Mouse (Mus musculus) spleen, embryonic (tissue): Measurements from ENCODE around the gene Mga.

Experiments
- CTCF ChIA-PET: fragments of 350-600 bp; sonication (Branson Sonifier 250); formaldehyde crosslinking; loops from one replicate; lab custom pipeline; 2022; lab: Charles Lee

Gene Mga

DNA sequence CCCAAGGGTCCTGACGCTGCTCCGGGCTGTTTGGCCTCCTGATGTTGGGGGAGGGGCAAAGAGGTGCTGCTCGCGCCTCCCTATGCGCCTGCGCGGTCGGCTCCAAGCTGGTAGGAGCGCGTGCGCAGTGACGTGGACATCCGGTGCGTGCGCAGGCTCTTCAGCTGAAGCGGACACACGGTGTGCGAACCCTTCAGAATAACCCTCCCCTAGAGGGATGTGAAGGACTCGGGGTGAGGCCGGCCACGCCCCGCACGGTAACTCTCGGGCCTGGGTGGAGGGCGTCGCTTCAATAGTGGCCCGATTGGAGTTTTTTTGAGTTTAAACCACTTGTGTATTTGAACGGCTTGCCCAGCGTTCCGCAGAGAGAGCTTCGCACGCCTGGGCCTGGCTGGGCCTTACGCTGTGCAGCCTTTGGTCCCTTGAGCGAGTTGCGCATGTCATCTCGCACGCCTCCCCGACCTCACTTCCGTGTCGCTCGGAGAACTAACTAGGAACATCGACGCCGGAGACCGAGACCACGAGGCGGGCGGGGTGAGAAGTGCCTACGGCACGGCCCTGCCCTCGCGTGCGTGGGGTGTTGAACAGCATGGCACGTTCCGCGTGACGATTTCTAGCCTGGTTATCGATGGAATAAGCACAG is at the start of gene Mga:
Gene Mga, plus strand, starts transcription at position 139 of the 643 bp plus-strand sequence.
- CTCF ChIA-PET: interaction anchor here (0.6 kb wide), 1 partner anchor 222 kb away, joined by 3 read pairs; no protein-coding TSS in a partner anchor

- CTCF ChIA-PET: no interaction called here
Measured at GRCm38 (mm10) chr2:119853811-119854210, 43.2 kb upstream of the Mga start.

DNA sequence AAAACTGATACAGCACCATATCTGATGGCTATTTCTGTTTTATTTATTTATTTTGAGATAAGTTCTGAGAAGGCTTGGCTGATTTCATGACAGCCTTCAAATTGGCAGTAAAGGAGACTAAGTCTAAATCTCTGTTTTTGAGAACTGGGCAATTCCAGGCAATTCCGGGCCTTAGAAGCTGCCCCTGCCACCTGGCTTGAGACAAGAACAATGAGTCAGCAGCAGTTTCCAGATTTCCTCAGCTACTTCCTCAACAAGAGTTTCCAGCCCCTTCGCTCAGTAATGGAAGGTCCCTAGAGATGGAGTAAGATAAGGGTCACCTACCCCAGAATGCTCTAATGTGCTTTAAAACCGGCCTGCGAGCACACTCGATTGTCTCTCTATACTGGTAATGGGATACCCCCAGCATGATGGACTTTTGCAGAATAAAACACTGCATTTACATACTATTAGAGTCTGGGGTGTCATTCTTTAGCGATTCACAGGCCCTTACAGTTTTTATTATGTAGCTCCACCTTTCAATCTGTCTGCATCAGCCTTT is 41.6 kb upstream of the Mga start:
- CTCF ChIA-PET: interaction anchor here (0.5 kb wide), 1 partner anchor 135 kb away, joined by 4 read pairs; no protein-coding TSS in a partner anchor

GRCm38 (mm10) chr2:119857341-119857740 is 39.7 kb upstream of the Mga start:
- CTCF ChIA-PET: no interaction called here

- CTCF ChIA-PET: no interaction called here
Measured at GRCm38 (mm10) chr2:119864484-119864883, 32.5 kb upstream of the Mga start.

DNA sequence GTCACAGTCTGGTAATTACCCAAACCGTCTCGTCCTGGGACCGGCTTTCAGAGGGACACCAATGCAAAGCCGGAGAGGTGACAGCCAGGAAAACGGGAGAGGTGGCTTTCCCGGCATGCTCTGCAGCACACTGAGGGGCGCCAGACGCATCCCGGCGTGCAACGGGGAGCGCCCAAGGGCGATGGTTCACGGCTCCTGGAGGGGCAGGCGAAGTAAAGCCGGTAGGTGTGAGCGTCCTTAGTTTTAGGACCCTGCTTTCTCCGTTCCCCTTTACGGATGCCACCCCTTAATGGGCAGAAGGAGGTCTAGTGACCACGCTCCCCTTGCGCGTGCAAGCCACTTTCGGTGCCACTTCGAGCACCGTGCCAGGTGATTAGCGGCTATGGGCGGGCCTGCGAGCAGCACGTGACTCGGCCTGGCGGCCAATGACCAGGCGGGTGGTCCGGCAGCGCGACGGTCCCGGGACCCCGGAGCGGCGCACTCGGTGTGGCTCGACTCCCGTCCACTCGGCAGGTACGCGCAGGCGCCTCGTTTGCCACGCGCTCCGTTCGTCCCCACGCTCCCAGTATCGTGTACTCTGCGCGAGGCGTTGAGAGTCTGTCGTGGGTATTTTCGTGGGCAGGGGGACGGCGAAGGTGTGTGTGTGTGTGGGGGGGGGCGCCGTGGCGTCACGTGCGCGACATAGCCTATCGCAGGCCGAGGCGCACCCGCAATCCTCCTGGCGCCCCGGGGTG is 24.5 kb upstream of the Mga start:
- CTCF ChIA-PET: no interaction called here

DNA sequence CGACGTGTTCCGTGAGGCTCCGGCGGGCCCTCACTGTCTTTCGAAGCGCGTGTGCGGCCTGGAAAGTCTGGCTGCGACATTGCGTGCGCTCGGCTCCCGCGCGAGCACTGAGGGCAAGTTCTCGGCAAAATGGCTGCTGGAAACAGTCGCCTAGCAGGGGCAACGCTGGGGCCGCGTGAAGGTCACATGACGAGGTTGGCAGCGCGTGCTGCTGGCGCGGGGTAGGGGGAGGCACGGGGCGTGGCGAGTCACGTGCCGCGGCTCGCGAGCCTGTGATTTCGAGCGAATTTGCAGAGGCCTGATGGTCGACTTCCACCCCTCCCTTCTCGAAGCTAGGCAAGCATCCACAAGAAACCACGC is 23.9 kb upstream of the Mga start:
- CTCF ChIA-PET: no interaction called here

DNA sequence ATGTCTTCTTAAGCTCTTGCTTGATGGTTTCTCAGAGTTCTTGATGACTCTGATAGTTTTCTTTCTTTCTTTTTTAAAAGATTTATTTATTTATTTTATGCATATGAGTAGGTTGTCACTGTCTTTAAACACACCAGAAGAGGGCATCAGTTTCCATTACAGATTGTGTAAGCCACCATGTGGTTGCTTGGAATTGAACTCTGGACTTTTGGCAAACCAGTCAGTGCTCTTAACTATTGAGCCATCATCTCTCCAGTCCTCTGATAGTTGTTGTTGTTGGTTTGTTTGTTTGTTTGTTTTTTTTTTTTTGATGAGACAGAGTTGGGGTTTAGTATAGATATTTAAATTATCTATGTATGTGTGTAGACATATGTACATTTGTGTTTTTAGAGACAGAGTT is 21.0 kb upstream of the Mga start:
- CTCF ChIA-PET: no interaction called here

DNA sequence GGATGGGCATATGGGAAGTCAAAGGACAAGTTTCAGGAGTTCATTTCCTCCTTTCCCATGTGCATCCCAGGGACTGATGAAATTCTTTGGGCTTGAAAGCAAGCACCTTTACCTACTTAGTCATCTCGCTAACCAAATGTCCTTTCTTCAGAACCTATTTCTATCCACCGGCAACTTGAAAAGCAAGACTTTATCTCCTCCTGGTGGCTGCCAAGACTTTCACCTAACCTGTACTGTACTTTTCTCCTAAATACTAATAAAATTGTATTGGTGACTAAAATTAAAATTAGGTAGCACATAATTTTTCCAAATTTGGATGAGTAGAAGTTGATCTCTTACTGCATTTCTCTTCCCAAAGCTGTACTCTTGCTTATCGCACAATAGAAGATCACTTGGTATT is 9.8 kb upstream of the Mga start:
- CTCF ChIA-PET: interaction anchor here (0.7 kb wide), 1 partner anchor 12 kb away, joined by 3 read pairs; no protein-coding TSS in a partner anchor

- CTCF ChIA-PET: interaction anchor here (0.6 kb wide), 4 partner anchors 72 to 684 kb away, joined by 3 to 5 read pairs (median 4); no protein-coding TSS in a partner anchor
Measured at GRCm38 (mm10) chr2:119896553-119897089, 407 bp upstream of the Mga start.

GRCm38 (mm10) chr2:119898141-119898594 is 1.1 kb downstream of the Mga start:
- CTCF ChIA-PET: interaction anchor here (0.7 to 1.0 kb wide), 2 partner anchors 9 to 240 kb away, joined by 3 read pairs; no protein-coding TSS in a partner anchor

GRCm38 (mm10) chr2:119916007-119916406 is 19.0 kb downstream of the Mga start:
- CTCF ChIA-PET: no interaction called here

DNA sequence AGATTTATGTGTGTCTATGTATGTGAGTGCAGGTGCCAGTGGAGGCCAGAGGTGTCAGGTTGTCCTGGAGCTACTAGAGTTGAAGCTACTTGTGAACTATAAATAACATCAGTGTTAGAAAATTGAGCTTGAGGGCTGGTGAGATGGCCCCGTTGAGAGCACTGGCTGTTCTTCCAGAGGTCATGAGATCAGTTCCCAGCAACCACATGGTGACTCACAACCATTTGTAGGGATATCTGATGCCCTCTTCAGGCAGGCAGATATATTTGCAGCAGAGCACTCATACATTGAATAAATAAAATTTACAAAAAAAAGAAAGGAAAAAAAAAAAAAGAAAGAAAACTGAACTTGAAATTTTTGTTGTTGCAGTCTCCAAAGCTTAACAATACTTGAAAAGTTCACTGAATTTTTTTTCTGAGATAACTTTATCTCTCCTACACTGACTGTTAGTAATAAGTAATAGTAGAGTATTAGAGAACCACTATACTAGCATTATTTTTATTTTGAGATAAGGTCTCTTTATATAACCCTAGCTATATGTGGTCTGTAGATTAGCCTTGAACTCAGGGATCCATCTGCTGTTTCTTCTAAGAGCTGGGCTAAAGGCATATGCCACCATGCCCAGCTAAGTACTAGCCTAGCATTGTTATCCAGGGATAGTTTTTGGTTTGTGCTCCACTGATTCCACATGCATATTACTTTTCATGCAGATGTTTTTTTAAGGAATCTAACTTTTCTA is 20.8 kb downstream of the Mga start:
- CTCF ChIA-PET: interaction anchor here (0.6 kb wide), 1 partner anchor 17 kb away, joined by 8 read pairs; no protein-coding TSS in a partner anchor

DNA sequence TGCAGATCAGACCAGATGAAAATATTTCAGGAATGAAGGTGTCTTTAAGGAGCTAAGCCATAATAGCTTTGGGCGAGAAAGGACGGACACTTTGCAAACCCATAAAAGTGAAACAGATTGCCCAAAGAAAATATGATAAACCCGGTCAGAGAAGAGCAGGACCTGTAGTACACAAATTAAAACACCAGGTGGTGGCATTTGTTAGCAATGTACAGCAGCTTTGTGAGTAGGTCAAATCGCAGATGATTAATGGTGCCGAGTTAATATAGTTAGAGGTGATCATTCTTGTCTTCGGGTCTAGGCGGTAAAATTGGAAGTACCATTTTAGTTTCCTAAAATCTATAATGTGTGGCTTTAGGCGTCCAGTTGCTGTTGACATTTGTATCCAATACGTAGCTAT is 73.5 kb downstream of the Mga start:
- CTCF ChIA-PET: interaction anchor here (0.8 to 1.4 kb wide), 3 partner anchors 17 to 199 kb away, joined by 3 to 8 read pairs (median 3); no protein-coding TSS in a partner anchor

- CTCF ChIA-PET: interaction anchor here (0.7 to 1.4 kb wide), 4 partner anchors 16 to 73 kb away, joined by 3 to 11 read pairs (median 6); no protein-coding TSS in a partner anchor
Measured at GRCm38 (mm10) chr2:119971316-119971715, 74.3 kb downstream of the Mga start.

- CTCF ChIA-PET: interaction anchor here (0.7 to 1.1 kb wide), 2 partner anchors 23 to 73 kb away, joined by 3 to 11 read pairs; no protein-coding TSS in a partner anchor
Measured at GRCm38 (mm10) chr2:119971837-119972536, 75.0 kb downstream of the Mga start.

- CTCF ChIA-PET: no interaction called here
Measured at GRCm38 (mm10) chr2:119972537-119972879, 75.5 kb downstream of the Mga start, which contains the start of gene Mapkbp1. Mapkbp1 (plus strand) TSS chr2:119972699.

- CTCF ChIA-PET: no interaction called here
Measured at GRCm38 (mm10) chr2:119980343-119980986, 83.4 kb downstream of the Mga start.

DNA sequence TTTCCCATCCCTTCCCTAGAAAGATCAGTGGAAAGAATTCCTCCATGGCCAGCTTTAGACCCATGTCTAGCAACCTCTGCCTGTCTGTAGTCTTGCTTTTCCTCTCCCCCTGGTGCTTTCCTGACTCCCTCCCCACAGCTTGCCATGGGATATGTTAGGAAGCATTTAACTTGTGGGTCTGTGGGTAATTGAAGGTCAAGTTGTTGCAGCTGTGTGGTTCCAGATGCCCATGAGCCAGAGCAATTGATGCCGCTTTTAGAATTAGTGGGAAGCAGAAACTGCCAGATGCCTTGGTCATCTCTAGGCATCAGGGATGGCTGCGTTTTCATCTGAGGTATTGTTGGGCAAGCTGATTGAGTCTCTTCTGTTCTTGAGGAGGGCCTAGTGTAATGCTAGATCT is 84.6 kb downstream of the Mga start:
- CTCF ChIA-PET: no interaction called here

GRCm38 (mm10) chr2:119985871-119986270 is 88.8 kb downstream of the Mga start:
- CTCF ChIA-PET: no interaction called here
